Mouse (Mus musculus): Measurements from ENCODE around the gene Acap2. TPM values are rescaled to one million over a fixed set of nuclear protein-coding genes. Genes with fewer than 3 reads are reported as not detected.

The Acap2 gene
- total RNA-seq, 2 experiments from 2014 or later, result 39.0 to 39.1 TPM

GRCm38 (mm10) chr16:31167934-31168333 lies 33.1 kb downstream of the Acap2 start:
- no peak for DNase-seq

- DNase-seq, result no peak
Observed at GRCm38 (mm10) chr16:31167017-31167887, 33.8 kb downstream of the Acap2 start.

GRCm38 (mm10) chr16:31165907-31166306 lies 35.1 kb downstream of the Acap2 start:
- DNase-seq, result peak; percentile 43

GRCm38 (mm10) chr16:31165467-31165866 lies 35.6 kb downstream of the Acap2 start:
- no peak for DNase-seq

GRCm38 (mm10) chr16:31164125-31164524 lies 36.9 kb downstream of the Acap2 start:
- DNase-seq, result no peak

GRCm38 (mm10) chr16:31160486-31160885 lies 40.6 kb downstream of the Acap2 start:
- no peak for DNase-seq

GRCm38 (mm10) chr16:31159491-31159890 lies 41.6 kb downstream of the Acap2 start:
- no peak for DNase-seq

GRCm38 (mm10) chr16:31149841-31150240 lies 51.2 kb downstream of the Acap2 start:
- DNase-seq, result no peak

- DNase-seq, result no peak
Observed at GRCm38 (mm10) chr16:31148891-31149290, 52.2 kb downstream of the Acap2 start.

GRCm38 (mm10) chr16:31147766-31148165 lies 53.3 kb downstream of the Acap2 start:
- DNase-seq, result peak; percentile 51

- no peak for DNase-seq
Observed at GRCm38 (mm10) chr16:31141916-31142315, 59.1 kb downstream of the Acap2 start.

- DNase-seq, result no peak
Observed at GRCm38 (mm10) chr16:31136616-31137253, 64.3 kb downstream of the Acap2 start.

- DNase-seq, result no peak
Observed at GRCm38 (mm10) chr16:31135519-31135918, 65.5 kb downstream of the Acap2 start.

GRCm38 (mm10) chr16:31131531-31131930 lies 69.5 kb downstream of the Acap2 start:
- DNase-seq, result no peak

- DNase-seq, result no peak
Observed at GRCm38 (mm10) chr16:31128116-31128515, 72.9 kb downstream of the Acap2 start.

- no peak for DNase-seq
Observed at GRCm38 (mm10) chr16:31124991-31125390, 76.1 kb downstream of the Acap2 start.

GRCm38 (mm10) chr16:31121612-31122011 lies 79.4 kb downstream of the Acap2 start:
- no peak for DNase-seq

- DNase-seq, result no peak
Observed at GRCm38 (mm10) chr16:31113596-31113995, 87.4 kb downstream of the Acap2 start.

- no peak for DNase-seq
Observed at GRCm38 (mm10) chr16:31101352-31101751, 99.7 kb downstream of the Acap2 start.

- no peak for DNase-seq
Observed at GRCm38 (mm10) chr16:31099906-31100305, 101.1 kb downstream of the Acap2 start.

GRCm38 (mm10) chr16:31094036-31094435 lies 107.0 kb downstream of the Acap2 start:
- DNase-seq, result no peak

GRCm38 (mm10) chr16:31093186-31093585 lies 107.9 kb downstream of the Acap2 start:
- no peak for DNase-seq

- no peak for DNase-seq
Observed at GRCm38 (mm10) chr16:31081891-31082290, 119.2 kb downstream of the Acap2 start.

Measured in adrenal gland, postnatal 10 days (tissue).